Mouse (Mus musculus): ENCODE results near the gene Pigo. TPM values are rescaled to one million over a fixed set of nuclear protein-coding genes. Genes with fewer than 3 reads are reported as not detected.

Pigo gene
- polyA plus RNA-seq (2014; fragmentation: Nextera tagmentation; extraction: Ambion mirVana) = 22.5 and 23.3 TPM in 2 replicates

GRCm38 (mm10) chr4:43025084-43025960 lies at the start of gene Pigo:
Pigo (minus strand) TSS chr4:43025819.
- Histone ChIP-seq H3K4me3 (ENCODE audit: low read depth, low read length) (peak within 1 kb of the TSS; percentile 56), H3K4me1 (replicated peaks; ENCODE audit: control insufficient read depth, insufficient read depth, low read length) (peaks cover 19% of the 10 kb centered on the region), H3K27me3 (replicated peaks; ENCODE audit: control insufficient read depth, insufficient read depth, low read length) (no peaks in the 10 kb centered on the region), H3K27ac (ENCODE audit: low read depth, low read length) (peak within 1 kb of the TSS; percentile 56), H3K36me3 (ENCODE audit: control insufficient read depth, insufficient read depth, low read length) (peaks cover 49% of the 10 kb centered on the region), H3K9me3 (ENCODE audit: control insufficient read depth, low read length) (no peaks in the 10 kb centered on the region), H3K9ac (ENCODE audit: low read depth, low read length) (peak within 1 kb of the TSS; percentile 67), H3K4me2 (peak within 1 kb of the TSS; percentile 78)
- ATAC-seq (replicated peaks; ENCODE audit: low FRiP score) (peak; percentile 92), DNase-seq (ENCODE audit: low spot score) (peak; percentile 95)
- 7% methylated on average over 42 of the region's 42 CpGs for WGBS

GRCm38 (mm10) chr4:43074923-43075322 lies 49.3 kb upstream of the Pigo start:
- no peak for ATAC-seq (replicated peaks; ENCODE audit: low FRiP score)
- Histone ChIP-seq H3K4me2 (no peak overlapping the region), H3K9ac (ENCODE audit: low read depth, low read length) (no peak overlapping the region), H3K9me3 (ENCODE audit: control insufficient read depth, low read length) (no peaks in the 10 kb centered on the region), H3K27me3 (replicated peaks; ENCODE audit: control insufficient read depth, insufficient read depth, low read length) (no peaks in the 10 kb centered on the region), H3K36me3 (ENCODE audit: control insufficient read depth, insufficient read depth, low read length) (no peaks in the 10 kb centered on the region), H3K27ac (ENCODE audit: low read depth, low read length) (no peak overlapping the region), H3K4me3 (ENCODE audit: low read depth, low read length) (no peak overlapping the region), H3K4me1 (replicated peaks; ENCODE audit: control insufficient read depth, insufficient read depth, low read length) (no peaks in the 10 kb centered on the region)
- no peak for DNase-seq (ENCODE audit: low spot score)

- WGBS = 86% methylated on average over 4 of the region's 4 CpGs
- H3K4me3 ChIP-seq (ENCODE audit: low read depth, low read length) = no peak overlapping the region
- H3K27me3 ChIP-seq (replicated peaks; ENCODE audit: control insufficient read depth, insufficient read depth, low read length) = peaks cover 8% of the 10 kb centered on the region; the same call in 1 of the 2 replicates
- no peak overlapping the region for H3K4me2 ChIP-seq
- no peaks in the 10 kb centered on the region for H3K4me1 ChIP-seq (replicated peaks; ENCODE audit: control insufficient read depth, insufficient read depth, low read length)
- no peak overlapping the region for H3K9ac ChIP-seq (ENCODE audit: low read depth, low read length)
- H3K27ac ChIP-seq (ENCODE audit: low read depth, low read length) = no peak overlapping the region
- ATAC-seq (replicated peaks; ENCODE audit: low FRiP score) (no peak), DNase-seq (ENCODE audit: low spot score) (no peak)
- no peaks in the 10 kb centered on the region for H3K9me3 ChIP-seq (ENCODE audit: control insufficient read depth, low read length)
- H3K36me3 ChIP-seq (ENCODE audit: control insufficient read depth, insufficient read depth, low read length) = no peaks in the 10 kb centered on the region
Observed at GRCm38 (mm10) chr4:43065471-43065870, 39.9 kb upstream of the Pigo start.

DNA sequence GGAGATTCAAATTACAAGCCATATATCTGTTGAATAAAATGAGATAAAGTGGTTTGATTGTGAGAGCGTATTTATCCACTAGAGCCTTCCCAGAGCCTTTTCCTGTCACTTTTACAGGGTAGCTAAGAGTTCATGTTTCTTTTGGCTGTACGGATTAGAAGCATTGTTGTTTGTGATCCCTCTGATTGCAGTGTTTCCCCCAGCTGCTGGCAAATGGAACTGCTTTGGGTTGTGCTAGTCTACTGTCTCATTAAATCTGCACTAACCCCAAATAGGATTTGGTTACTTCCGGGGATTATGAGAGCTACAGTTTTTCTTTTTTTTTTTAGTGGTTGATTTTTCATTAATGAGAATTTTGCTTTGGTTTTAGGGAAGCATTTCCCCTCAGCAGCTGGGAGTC lies 34.7 kb upstream of the Pigo start:
- Histone ChIP-seq H3K36me3 (ENCODE audit: control insufficient read depth, insufficient read depth, low read length) (no peaks in the 10 kb centered on the region), H3K9ac (ENCODE audit: low read depth, low read length) (no peak overlapping the region), H3K4me1 (replicated peaks; ENCODE audit: control insufficient read depth, insufficient read depth, low read length) (no peaks in the 10 kb centered on the region; the same call in 1 of the 2 replicates), H3K27ac (ENCODE audit: low read depth, low read length) (no peak overlapping the region), H3K4me2 (no peak overlapping the region), H3K27me3 (replicated peaks; ENCODE audit: control insufficient read depth, insufficient read depth, low read length) (peaks cover 20% of the 10 kb centered on the region), H3K4me3 (ENCODE audit: low read depth, low read length) (no peak overlapping the region), H3K9me3 (ENCODE audit: control insufficient read depth, low read length) (no peaks in the 10 kb centered on the region)
- ATAC-seq (replicated peaks; ENCODE audit: low FRiP score) (no peak), DNase-seq (ENCODE audit: low spot score) (no peak)
- WGBS = 58% methylated on average over 3 of the region's 3 CpGs

- Histone ChIP-seq H3K4me3 (ENCODE audit: low read depth, low read length) (peak overlapping the region; percentile 64), H3K27me3 (replicated peaks; ENCODE audit: control insufficient read depth, insufficient read depth, low read length) (peaks cover 20% of the 10 kb centered on the region), H3K4me1 (replicated peaks; ENCODE audit: control insufficient read depth, insufficient read depth, low read length) (no peaks in the 10 kb centered on the region; the same call in 1 of the 2 replicates), H3K36me3 (ENCODE audit: control insufficient read depth, insufficient read depth, low read length) (no peaks in the 10 kb centered on the region), H3K9ac (ENCODE audit: low read depth, low read length) (no peak overlapping the region), H3K9me3 (ENCODE audit: control insufficient read depth, low read length) (no peaks in the 10 kb centered on the region), H3K27ac (ENCODE audit: low read depth, low read length) (no peak overlapping the region), H3K4me2 (peak overlapping the region; percentile 96)
- no peak for ATAC-seq (replicated peaks; ENCODE audit: low FRiP score)
- no peak for DNase-seq (ENCODE audit: low spot score)
- 37% methylated on average over 3 of the region's 3 CpGs for WGBS
Observed at GRCm38 (mm10) chr4:43059697-43060096, 34.1 kb upstream of the Pigo start.

GRCm38 (mm10) chr4:43058753-43059654 lies 33.4 kb upstream of the Pigo start, which contains the start of gene Unc13b:
Unc13b (plus strand) TSS chr4:43058953.
- Histone ChIP-seq H3K36me3 (ENCODE audit: control insufficient read depth, insufficient read depth, low read length) (no peaks in the 10 kb centered on the region), H3K4me1 (replicated peaks; ENCODE audit: control insufficient read depth, insufficient read depth, low read length) (no peaks in the 10 kb centered on the region; the same call in 1 of the 2 replicates), H3K4me2 (peak within 1 kb of the TSS; percentile 96), H3K9ac (ENCODE audit: low read depth, low read length) (peak within 1 kb of the TSS; percentile 28), H3K27me3 (replicated peaks; ENCODE audit: control insufficient read depth, insufficient read depth, low read length) (peaks cover 20% of the 10 kb centered on the region), H3K27ac (ENCODE audit: low read depth, low read length) (no peak within 1 kb of the TSS), H3K4me3 (ENCODE audit: low read depth, low read length) (peak within 1 kb of the TSS; percentile 64), H3K9me3 (ENCODE audit: control insufficient read depth, low read length) (no peaks in the 10 kb centered on the region)
- DNase-seq (ENCODE audit: low spot score) (peak; percentile 89), ATAC-seq (replicated peaks; ENCODE audit: low FRiP score) (peak; percentile 98)
- WGBS = under 1% methylated on average over 88 of the region's 90 CpGs

GRCm38 (mm10) chr4:43058392-43058752 lies 32.8 kb upstream of the Pigo start:
- peak overlapping the region; percentile 64 for H3K4me3 ChIP-seq (ENCODE audit: low read depth, low read length)
- H3K4me1 ChIP-seq (replicated peaks; ENCODE audit: control insufficient read depth, insufficient read depth, low read length) = no peaks in the 10 kb centered on the region; the same call in 1 of the 2 replicates
- H3K36me3 ChIP-seq (ENCODE audit: control insufficient read depth, insufficient read depth, low read length) = no peaks in the 10 kb centered on the region
- no peak for ATAC-seq (replicated peaks; ENCODE audit: low FRiP score)
- peaks cover 20% of the 10 kb centered on the region for H3K27me3 ChIP-seq (replicated peaks; ENCODE audit: control insufficient read depth, insufficient read depth, low read length)
- H3K4me2 ChIP-seq = peak overlapping the region; percentile 96
- 23% methylated on average over 8 of the region's 8 CpGs for WGBS
- no peak for DNase-seq (ENCODE audit: low spot score)
- H3K9ac ChIP-seq (ENCODE audit: low read depth, low read length) = no peak overlapping the region
- H3K27ac ChIP-seq (ENCODE audit: low read depth, low read length) = no peak overlapping the region
- H3K9me3 ChIP-seq (ENCODE audit: control insufficient read depth, low read length) = no peaks in the 10 kb centered on the region

- 86% methylated on average over 5 of the region's 5 CpGs for WGBS
- Histone ChIP-seq H3K9me3 (ENCODE audit: control insufficient read depth, low read length) (no peaks in the 10 kb centered on the region), H3K27me3 (replicated peaks; ENCODE audit: control insufficient read depth, insufficient read depth, low read length) (peaks cover 20% of the 10 kb centered on the region)
Observed at GRCm38 (mm10) chr4:43057654-43058053, 32.0 kb upstream of the Pigo start.

More at GRCm38 (mm10) chr4:43057654-43058053, 32.0 kb upstream of the Pigo start:
- Histone ChIP-seq H3K27ac (ENCODE audit: low read depth, low read length) (no peak overlapping the region), H3K4me3 (ENCODE audit: low read depth, low read length) (no peak overlapping the region), H3K36me3 (ENCODE audit: control insufficient read depth, insufficient read depth, low read length) (no peaks in the 10 kb centered on the region), H3K4me2 (no peak overlapping the region), H3K9ac (ENCODE audit: low read depth, low read length) (no peak overlapping the region), H3K4me1 (replicated peaks; ENCODE audit: control insufficient read depth, insufficient read depth, low read length) (no peaks in the 10 kb centered on the region; the same call in 1 of the 2 replicates)
- ATAC-seq (replicated peaks; ENCODE audit: low FRiP score) (no peak), DNase-seq (ENCODE audit: low spot score) (no peak)

All from liver, embryonic 11.5 days (tissue).